Mouse (Mus musculus): ENCODE results near the gene Olfr1467. TPM values are rescaled to one million over a fixed set of nuclear protein-coding genes. Genes with fewer than 3 reads are reported as not detected.

Olfr1467 gene
- polyA plus RNA-seq (2012; rRNA removed), result not detected in 2 replicates

GRCm38 (mm10) chr19:13361936-13362335 lies at the start of gene Olfr1467:
Gene Olfr1467, plus strand, starts transcription at chr19:13362236.

GRCm38 (mm10) chr19:13315441-13315840 lies 46.6 kb upstream of the Olfr1467 start, which contains the start of gene Olfr1465:
Gene Olfr1465, minus strand, starts transcription at chr19:13315541.

GRCm38 (mm10) chr19:13338562-13338961 lies 23.5 kb upstream of the Olfr1467 start, which contains the start of gene Olfr1466:
Gene Olfr1466, plus strand, starts transcription at chr19:13338862.

GRCm38 (mm10) chr19:13407549-13407948 lies 45.5 kb downstream of the Olfr1467 start, which contains the start of gene Olfr1469:
Gene Olfr1469, plus strand, starts transcription at chr19:13407849.

Other genes starting within 250 kb of the Olfr1467 start
- 0.01 TPM in 1 of 2 replicates, not detected in the other for gene Olfr1459, start 212.7 kb upstream of the Olfr1467 start, polyA plus RNA-seq (2012; rRNA removed)
- gene Olfr1461, start 199.2 kb upstream of the Olfr1467 start, polyA plus RNA-seq (2012; rRNA removed), result not detected in 2 replicates
- not detected in 2 replicates for gene Olfr1462, start 176.5 kb upstream of the Olfr1467 start, polyA plus RNA-seq (2012; rRNA removed)
- not detected in 2 replicates for gene Olfr1463, start 130.9 kb upstream of the Olfr1467 start, polyA plus RNA-seq (2012; rRNA removed)
- not detected in 2 replicates for gene Olfr1465, start 46.7 kb upstream of the Olfr1467 start, polyA plus RNA-seq (2012; rRNA removed)
- gene Olfr1466, start 23.4 kb upstream of the Olfr1467 start, polyA plus RNA-seq (2012; rRNA removed), result not detected in 2 replicates
- gene Olfr1469, start 45.6 kb downstream of the Olfr1467 start, polyA plus RNA-seq (2012; rRNA removed), result not detected in 2 replicates
- gene Olfr1471, start 81.2 kb downstream of the Olfr1467 start, polyA plus RNA-seq (2012; rRNA removed), result not detected in 2 replicates
- gene Olfr1472, start 93.8 kb downstream of the Olfr1467 start, polyA plus RNA-seq (2012; rRNA removed), result not detected in 2 replicates
- gene Olfr1474, start 107.3 kb downstream of the Olfr1467 start, polyA plus RNA-seq (2012; rRNA removed), result not detected in 2 replicates
- not detected in 2 replicates for gene Olfr1475, start 118.0 kb downstream of the Olfr1467 start, polyA plus RNA-seq (2012; rRNA removed)
- gene Olfr1477, start 138.3 kb downstream of the Olfr1467 start, polyA plus RNA-seq (2012; rRNA removed), result not detected in 2 replicates
- not detected in 2 replicates for gene Olfr1480, start 165.7 kb downstream of the Olfr1467 start, polyA plus RNA-seq (2012; rRNA removed)
- not detected in 2 replicates for gene Olfr1484, start 221.3 kb downstream of the Olfr1467 start, polyA plus RNA-seq (2012; rRNA removed)